Mouse (Mus musculus) erythroblast, embryonic 14.5 days (primary cell): ENCODE measurements around the gene Akt1s1. TPM values are rescaled to one million over a fixed set of nuclear protein-coding genes. Genes with fewer than 3 reads are reported as not detected.

ENCODE experiments used
- H3K27me3 ChIP-seq: 2 replicates; pipeline ENCODE4 v1.6.1; 2012; ENCODE audit warnings: inconsistent platforms; ENCODE audit not compliant: control insufficient read depth
- H3K36me3 ChIP-seq: 2 replicates; pipeline ENCODE4 v1.6.1; 2012; ENCODE audit warnings: mild to moderate bottlenecking, inconsistent platforms; ENCODE audit not compliant: control insufficient read depth
- H3K4me1 ChIP-seq: 2 replicates; pipeline ENCODE4 v1.6.1; 2012; ENCODE audit warnings: inconsistent platforms; ENCODE audit not compliant: control insufficient read depth
- H3K4me3 ChIP-seq: replicated peaks from 2 replicates; pipeline ENCODE3; 2012; ENCODE audit warnings: moderate library complexity, mild to moderate bottlenecking, inconsistent platforms
- H3K9me3 ChIP-seq: 2 replicates; pipeline ENCODE4 v1.6.1; 2012; ENCODE audit warnings: low read length, inconsistent platforms, mixed read lengths; ENCODE audit not compliant: control insufficient read depth
- GATA1 ChIP-seq: IDR thresholded peaks from 2 replicates; pipeline ENCODE4 v1.6.1; 2012; ENCODE audit warnings: low read length, inconsistent platforms, mixed read lengths
- TAL1 ChIP-seq: IDR thresholded peaks from 3 replicates; pipeline ENCODE4 v1.6.1; 2012; ENCODE audit warnings: low read length, inconsistent platforms, mixed read lengths
- polyA plus RNA-seq: library from polyadenylated mRNA; stranded (reverse); fragments of >175 nt; gene quantifications from 2 replicates; pipeline ENCODE4 v1.2.3, GENCODE M21; 2012

Gene Akt1s1
- polyA plus RNA-seq, 1 experiment = 33.5 TPM

- TF ChIP-seq TAL1 = no peak
- TF ChIP-seq GATA1 = no peak
- Histone ChIP-seq H3K4me1 (peaks cover 76% of the 10 kb centered on the region), H3K36me3 (peaks cover 53% of the 10 kb centered on the region), H3K27me3 (no peaks in the 10 kb centered on the region), H3K4me3 (peak overlapping the region; percentile 76), H3K9me3 (no peaks in the 10 kb centered on the region)
Observed at GRCm38 (mm10) chr7:44850146-44850545, 1.4 kb downstream of the Akt1s1 start.

DNA sequence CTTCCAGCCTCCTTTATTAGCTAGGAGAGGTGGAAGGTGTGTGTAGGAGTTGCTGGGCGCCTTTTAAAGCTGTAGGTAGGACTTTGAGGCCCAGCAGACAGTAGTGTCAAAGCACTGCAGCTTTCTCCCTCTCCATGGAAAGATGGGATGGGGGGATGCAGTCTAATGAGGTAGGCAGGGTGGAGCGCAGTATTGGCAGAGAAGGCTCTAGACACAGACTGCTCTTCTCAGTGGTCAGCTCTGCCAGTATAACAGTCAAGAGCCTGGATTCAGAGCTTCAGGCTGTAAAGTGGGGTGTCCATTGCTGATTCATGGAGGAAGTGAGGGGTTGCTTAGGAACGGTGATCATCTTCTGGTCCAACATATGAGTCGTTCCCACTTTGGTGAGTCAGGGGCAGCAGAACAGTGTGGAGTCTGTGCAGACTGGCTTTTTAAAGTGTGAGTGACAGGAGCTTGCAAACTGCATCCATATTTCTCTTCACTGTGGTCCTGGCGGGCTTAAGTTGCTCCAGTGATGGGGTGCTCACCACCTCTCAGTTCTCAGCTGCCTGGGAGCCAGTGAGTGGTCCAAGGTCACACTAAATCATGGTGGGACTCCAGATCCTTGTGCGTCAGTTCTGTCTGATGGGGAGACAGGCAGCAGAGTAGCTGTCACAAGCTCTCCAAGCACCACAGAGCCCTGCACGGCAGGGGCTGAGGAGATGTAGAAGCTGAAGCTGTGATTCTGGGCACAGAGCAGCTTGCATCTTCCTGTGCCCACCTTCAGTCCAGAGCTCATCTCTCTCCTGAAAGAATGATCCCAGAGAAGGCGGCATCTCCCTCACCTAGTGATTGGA is 2.2 kb downstream of the Akt1s1 start:
- H3K4me1 ChIP-seq = peaks cover 85% of the 10 kb centered on the region

DNA sequence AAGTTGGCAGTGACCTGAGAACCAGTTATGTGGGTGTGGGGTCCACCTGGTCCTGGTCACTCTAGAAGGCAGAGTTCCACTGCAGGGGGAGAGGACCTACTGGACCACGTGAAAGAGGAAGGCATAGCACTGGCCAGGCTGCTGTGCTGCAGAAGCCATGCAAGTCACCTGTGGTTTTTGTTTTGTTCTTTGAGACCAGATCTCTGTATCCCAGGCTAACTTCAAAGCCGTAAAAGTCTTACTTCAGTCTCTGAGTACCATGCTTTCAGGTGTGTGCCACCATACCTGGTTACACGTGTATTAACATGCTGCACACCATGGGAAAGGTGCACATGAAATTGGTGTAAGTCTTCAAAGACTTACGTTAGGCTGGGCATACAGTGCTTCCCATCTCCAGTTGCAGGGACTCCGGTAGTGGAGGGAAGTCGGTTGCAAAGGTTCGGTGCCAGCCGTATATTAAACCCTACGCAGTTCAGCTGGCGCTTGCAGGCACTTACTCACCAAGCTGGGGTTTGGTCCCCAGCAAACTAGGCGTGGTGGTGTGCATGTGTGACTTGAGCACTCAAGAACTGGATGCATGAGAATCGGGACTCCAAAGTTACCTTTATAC is 2.9 kb downstream of the Akt1s1 start:
- Histone ChIP-seq H3K36me3 (peaks cover 37% of the 10 kb centered on the region), H3K4me3 (peak overlapping the region; percentile 76), H3K4me1 (peaks cover 90% of the 10 kb centered on the region), H3K9me3 (no peaks in the 10 kb centered on the region), H3K27me3 (no peaks in the 10 kb centered on the region)
- no peak for TF ChIP-seq TAL1
- no peak for TF ChIP-seq GATA1

More for the DNA sequence above, 2.2 kb downstream of the Akt1s1 start:
- Histone ChIP-seq H3K9me3 (no peaks in the 10 kb centered on the region), H3K4me3 (peak overlapping the region; percentile 76), H3K36me3 (peaks cover 45% of the 10 kb centered on the region), H3K27me3 (no peaks in the 10 kb centered on the region)
- TF ChIP-seq TAL1 = no peak
- no peak for TF ChIP-seq GATA1

- peak overlapping the region; percentile 29 for H3K4me3 ChIP-seq
- peaks cover 93% of the 10 kb centered on the region for H3K4me1 ChIP-seq
Observed at GRCm38 (mm10) chr7:44852259-44853027, 3.7 kb downstream of the Akt1s1 start.

DNA sequence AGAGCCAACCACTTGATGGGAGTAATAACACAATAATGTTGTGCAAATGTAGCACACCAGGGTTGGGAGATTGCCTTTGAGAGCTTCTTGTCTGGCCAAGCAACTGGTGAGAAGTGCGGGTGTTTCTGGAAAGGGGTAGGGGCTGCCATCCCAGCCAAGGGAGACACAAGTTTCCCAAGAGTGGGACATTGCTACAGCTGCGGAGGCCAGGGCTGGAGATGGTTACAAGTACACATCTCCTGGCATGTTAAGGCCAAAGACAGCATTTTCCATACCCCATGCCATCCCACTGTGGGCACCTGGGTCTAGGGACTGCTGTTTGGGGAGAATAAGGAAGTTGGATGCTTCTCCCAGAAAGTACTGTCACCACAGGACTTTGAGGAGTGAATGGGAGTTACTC is 4.3 kb downstream of the Akt1s1 start:
- H3K36me3 ChIP-seq = peaks cover 30% of the 10 kb centered on the region
- no peaks in the 10 kb centered on the region for H3K27me3 ChIP-seq
- no peak for TF ChIP-seq GATA1
- no peak for TF ChIP-seq TAL1
- H3K4me1 ChIP-seq = peaks cover 93% of the 10 kb centered on the region
- H3K4me3 ChIP-seq = peak overlapping the region; percentile 73
- H3K9me3 ChIP-seq = no peaks in the 10 kb centered on the region

More at GRCm38 (mm10) chr7:44852259-44853027, 3.7 kb downstream of the Akt1s1 start:
- no peaks in the 10 kb centered on the region for H3K9me3 ChIP-seq
- no peaks in the 10 kb centered on the region for H3K27me3 ChIP-seq
- peaks cover 33% of the 10 kb centered on the region for H3K36me3 ChIP-seq
- TF ChIP-seq GATA1 (no peak), TAL1 (no peak)

- H3K4me1 ChIP-seq = peaks cover 95% of the 10 kb centered on the region
- H3K9me3 ChIP-seq = no peaks in the 10 kb centered on the region
- H3K36me3 ChIP-seq = peaks cover 35% of the 10 kb centered on the region
- no peaks in the 10 kb centered on the region for H3K27me3 ChIP-seq
- no peak for TF ChIP-seq GATA1
- no peak for TF ChIP-seq TAL1
- peak overlapping the region; percentile 73 for H3K4me3 ChIP-seq
Observed at GRCm38 (mm10) chr7:44853596-44854355, 5.0 kb downstream of the Akt1s1 start.

GRCm38 (mm10) chr7:44854356-44855031 is 5.7 kb downstream of the Akt1s1 start:
- TF ChIP-seq GATA1 (no peak), TAL1 (no peak)
- Histone ChIP-seq H3K9me3 (no peaks in the 10 kb centered on the region), H3K36me3 (peaks cover 40% of the 10 kb centered on the region), H3K4me1 (peaks cover 97% of the 10 kb centered on the region), H3K4me3 (peak overlapping the region; percentile 73), H3K27me3 (no peaks in the 10 kb centered on the region)

- peaks cover 98% of the 10 kb centered on the region for H3K4me1 ChIP-seq
- H3K4me3 ChIP-seq = peak overlapping the region; percentile 73
- TF ChIP-seq TAL1 = no peak
- TF ChIP-seq GATA1 = no peak
- no peaks in the 10 kb centered on the region for H3K9me3 ChIP-seq
- H3K36me3 ChIP-seq = peaks cover 46% of the 10 kb centered on the region
- no peaks in the 10 kb centered on the region for H3K27me3 ChIP-seq
Observed at GRCm38 (mm10) chr7:44855036-44855435, 6.2 kb downstream of the Akt1s1 start.
